Mouse (Mus musculus): ENCODE measurements at regions not wholly inside any gene's neighbourhood (a gene's known extent, or its start where the extent isn't known, plus 50 kb on each side); places are given as distances from the start of the nearest gene placed in this dataset.

- no peak overlapping the region for H3K9ac ChIP-seq
- ATAC-seq (replicated peaks; ENCODE audit: low FRiP score): no peak
- no peaks in the 10 kb centered on the region for H3K4me1 ChIP-seq
- no peak overlapping the region for H3K27ac ChIP-seq
- no peaks in the 10 kb centered on the region for H3K27me3 ChIP-seq
- H3K4me3 ChIP-seq (replicated peaks): no peak overlapping the region
- WGBS: 80% methylated on average over 8 of the region's 8 CpGs
- H3K36me3 ChIP-seq: no peaks in the 10 kb centered on the region
- H3K4me2 ChIP-seq: no peak overlapping the region
- H3K9me3 ChIP-seq (replicated peaks): no peaks in the 10 kb centered on the region
Observed at GRCm38 (mm10) chr17:67412546-67413250, 58.4 kb upstream of the Ptprm start.

DNA sequence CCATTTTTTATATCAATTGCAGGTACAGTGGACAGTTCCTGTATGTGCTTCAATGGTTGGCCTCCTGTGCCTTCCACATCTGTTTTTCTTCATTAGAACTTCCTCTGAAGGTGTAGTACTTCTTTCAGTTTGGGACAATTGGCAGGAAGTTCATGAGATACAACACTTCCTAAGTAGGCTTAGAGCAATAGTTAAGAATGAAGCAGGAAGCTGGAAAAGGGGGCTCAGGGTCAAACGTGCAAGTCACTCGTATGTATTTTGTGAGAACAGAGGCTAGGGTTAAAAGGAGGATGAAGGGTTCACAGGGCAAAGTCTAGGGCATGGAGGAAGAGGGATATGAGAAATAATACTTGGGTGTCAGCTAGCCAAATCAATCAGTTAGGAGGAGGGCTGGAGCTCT is 55.7 kb upstream of the Ptprm start:
- H3K27me3 ChIP-seq: no peaks in the 10 kb centered on the region
- 77% methylated on average over 2 of the region's 2 CpGs for WGBS
- H3K27ac ChIP-seq: no peak overlapping the region
- H3K9me3 ChIP-seq (replicated peaks): no peaks in the 10 kb centered on the region
- H3K9ac ChIP-seq: no peak overlapping the region
- H3K36me3 ChIP-seq: no peaks in the 10 kb centered on the region
- H3K4me2 ChIP-seq: no peak overlapping the region
- no peak for ATAC-seq (replicated peaks; ENCODE audit: low FRiP score)
- no peaks in the 10 kb centered on the region for H3K4me1 ChIP-seq
- no peak overlapping the region for H3K4me3 ChIP-seq (replicated peaks)

DNA sequence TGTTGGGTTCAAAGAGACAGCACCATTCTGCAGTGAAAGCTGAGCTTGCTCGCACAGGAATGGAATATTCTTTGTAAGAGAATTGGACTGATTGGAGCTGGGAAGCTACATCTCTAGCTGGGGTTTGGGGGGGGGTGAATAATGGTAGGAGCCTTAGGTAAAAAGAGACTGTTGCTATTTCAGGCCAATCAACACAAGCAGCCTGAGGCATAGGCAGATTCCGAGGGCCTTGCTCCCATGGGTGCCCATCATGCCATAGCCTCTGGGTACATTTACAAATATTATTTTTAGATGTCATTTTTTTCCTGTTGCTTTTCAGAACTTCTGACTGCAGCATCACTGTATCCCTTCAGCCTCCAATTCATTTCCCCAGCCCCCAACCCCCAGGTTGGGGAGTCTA is 51.7 kb upstream of the Ptprm start:
- Histone ChIP-seq H3K4me2 (no peak overlapping the region), H3K27ac (no peak overlapping the region), H3K9ac (no peak overlapping the region), H3K9me3 (replicated peaks) (no peaks in the 10 kb centered on the region), H3K36me3 (no peaks in the 10 kb centered on the region), H3K27me3 (no peaks in the 10 kb centered on the region), H3K4me3 (replicated peaks) (no peak overlapping the region), H3K4me1 (no peaks in the 10 kb centered on the region)
- 97% methylated on average over 2 of the region's 2 CpGs for WGBS
- ATAC-seq (replicated peaks; ENCODE audit: low FRiP score): no peak

Data from kidney, embryonic 15.5 days (tissue).